Mouse (Mus musculus) lung, postnatal 0 days (tissue): ENCODE measurements around the gene Ddb1.

Source experiments
- CTCF ChIP-seq: IDR thresholded peaks from 2 replicates; pipeline ENCODE4 v1.5.1; 2016; ENCODE audit warnings: antibody characterized with exemption, mild to moderate bottlenecking
- EP300 ChIP-seq: IDR thresholded peaks from 2 replicates; pipeline ENCODE4 v1.6.1; 2016; ENCODE audit warnings: antibody characterized with exemption, mild to moderate bottlenecking, control low read depth

GRCm38 (mm10) chr19:10648156-10648555 lies 43.0 kb downstream of the Ddb1 start:
- TF ChIP-seq CTCF (no peak), EP300 (no peak)
